Mouse (Mus musculus): ENCODE data around the gene Rhox3a2.
"Not testable (repeated sequence)": the region's sequence is repeated elsewhere in the genome, so short reads cannot be mapped to it uniquely, and the experiment has no call there.

Gene Rhox3a2

GRCm38 (mm10) chrX:37379728-37380127, at the start of gene Rhox3a2:
Gene Rhox3a2 (plus strand): TSS chrX:37380028.
- DNase-seq (ENCODE audit: low read depth), result not testable (repeated sequence)

DNA sequence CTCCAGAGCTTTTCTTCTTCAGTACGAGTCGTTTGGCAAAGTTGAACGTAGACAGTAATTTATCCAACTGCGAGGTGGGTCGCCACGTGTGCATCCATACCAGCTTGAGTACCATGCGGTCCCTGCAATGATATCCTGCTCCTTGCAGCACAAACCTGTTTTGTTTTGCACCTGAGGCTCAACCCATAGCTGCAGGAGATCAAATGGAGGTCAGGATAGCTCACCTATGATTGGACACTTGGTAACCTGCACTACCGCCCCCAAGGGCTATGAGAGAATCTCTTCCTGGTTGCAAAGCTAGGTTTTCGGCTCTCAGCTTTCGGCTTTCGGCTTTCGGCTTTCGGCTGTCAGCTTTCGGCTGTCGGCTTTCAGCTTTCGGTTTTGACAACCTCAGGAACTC, 10.7 kb downstream of the Rhox3a2 start, which contains the start of gene Rhox4a2:
Rhox4a2 (plus strand) TSS at position 301 of the 400 bp plus-strand sequence.
- DNase-seq (ENCODE audit: low read depth), result not testable (repeated sequence)

- DNase-seq (ENCODE audit: low read depth), result not testable (repeated sequence)
Observed at GRCm38 (mm10) chrX:37411767-37412166, 31.9 kb downstream of the Rhox3a2 start, which contains the start of gene Rhox2b. Gene Rhox2b (plus strand): TSS chrX:37412067.

- not testable (repeated sequence) for DNase-seq (ENCODE audit: low read depth)
Observed at GRCm38 (mm10) chrX:37432194-37432593, 52.4 kb downstream of the Rhox3a2 start, which contains the start of gene Rhox4b. Gene Rhox4b (plus strand): TSS chrX:37432494.

All from c-Kit-positive CD71-negative TER-119-negative erythroid progenitor cells, embryonic 14.5 days (primary cell).